Mouse (Mus musculus): Measurements from ENCODE around the gene Piezo1. TPM values are rescaled to one million over a fixed set of nuclear protein-coding genes. Genes with fewer than 3 reads are reported as not detected.
A peak's percentile ranks its signal among the peaks of the same experiment; 100 is the strongest.

Gene Piezo1
- total RNA-seq, 2 experiments from 2014 or later: 51.5 to 54.6 TPM

GRCm38 (mm10) chr8:122432443-122433268 lies 118.5 kb downstream of the Piezo1 start, which contains the start of gene Cyba:
TSS of gene Cyba (minus strand) at chr8:122432930.
- peak; percentile 55 to 75 for DNase-seq (ENCODE audit: low spot score in 2 of 2)

Small RNAs within 50 kb of the gene (microRNA-seq; reads per million reads assigned to microRNA genes)
- not detected for gene Gm24366

Other genes starting within 250 kb of the Piezo1 start
- gene Trhr2, start 190.6 kb downstream of the Piezo1 start, total RNA-seq (2021): not detected
- gene Zc3h18, start 174.7 kb downstream of the Piezo1 start, total RNA-seq (2021): 10 to 100 TPM; 37.2 to 42.8 TPM
- not detected for gene Il17c, start 129.3 kb downstream of the Piezo1 start, total RNA-seq (2021)
- gene Cyba, start 118.4 kb downstream of the Piezo1 start, total RNA-seq (2021): 10 to 100 TPM; 51.7 to 64.2 TPM
- gene Mvd, start 107.9 kb downstream of the Piezo1 start, total RNA-seq (2021): 10 to 100 TPM; 14.7 to 18.4 TPM
- gene Snai3, start 90.6 kb downstream of the Piezo1 start, total RNA-seq (2021): 1 to 10 TPM; 4.9 to 7.7 TPM
- gene Rnf166, start 75.3 kb downstream of the Piezo1 start, total RNA-seq (2021): 10 to 100 TPM; 36.9 to 40.1 TPM
- 10 to 100 TPM; 18.3 to 18.9 TPM for gene Ctu2, start 75.2 kb downstream of the Piezo1 start, total RNA-seq (2021)
- 10 to 100 TPM; 14.7 to 17.1 TPM for gene Cdt1, start 16.7 kb upstream of the Piezo1 start, total RNA-seq (2021)
- gene Aprt, start 25.6 kb upstream of the Piezo1 start, total RNA-seq (2021): 10 to 100 TPM; 37.0 to 40.0 TPM
- gene Galns, start 60.1 kb upstream of the Piezo1 start, total RNA-seq (2021): 10 to 100 TPM in 1 of 2 experiments, 1 to 10 TPM in 1; 9.7 to 10.3 TPM
- 10 to 100 TPM; 45.6 to 49.6 TPM for gene Trappc2l, start 60.3 kb upstream of the Piezo1 start, total RNA-seq (2021)
- not detected for gene Pabpn1l, start 71.4 kb upstream of the Piezo1 start, total RNA-seq (2021)
- gene Cbfa2t3, start 147.8 kb upstream of the Piezo1 start, total RNA-seq (2021): 10 to 100 TPM; 18.9 TPM
- gene Acsf3, start 224.2 kb upstream of the Piezo1 start, total RNA-seq (2021): 10 to 100 TPM; 15.4 to 18.8 TPM